Mouse (Mus musculus): ENCODE measurements around the gene Acsl4.

DNA sequence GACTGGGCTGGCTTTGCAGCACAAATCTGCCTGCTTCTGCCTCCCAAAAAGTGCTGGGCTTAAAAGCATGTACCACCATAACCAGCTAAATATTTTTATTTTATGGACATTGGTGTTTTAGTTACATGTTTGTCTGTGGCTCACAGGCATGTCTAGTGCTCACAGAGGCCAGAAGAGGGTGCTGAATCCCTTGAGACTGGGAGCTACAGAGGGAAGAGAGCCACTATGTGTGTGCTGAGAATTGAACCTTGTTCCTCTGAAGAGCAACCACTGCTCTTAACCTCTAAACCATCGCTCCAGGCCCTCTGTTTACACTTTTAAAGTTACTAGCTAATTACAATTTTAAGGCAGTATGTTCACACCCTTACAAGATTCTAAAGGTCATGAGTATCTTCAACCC, 2.7 kb downstream of the Acsl4 start:
- TF ChIP-seq CTCF (IDR thresholded peaks at IDR 0.05): peak; percentile 48
- no peak for TF ChIP-seq EP300 (IDR thresholded peaks at IDR 0.05)
